Mouse (Mus musculus) liver, embryonic 14.5 days (tissue): ENCODE data around the gene Cst6. TPM values are rescaled to one million over a fixed set of nuclear protein-coding genes. Genes with fewer than 3 reads are reported as not detected.
A peak's percentile ranks its signal among the peaks of the same experiment; 100 is the strongest.

Experiments
- ATAC-seq: fragments of 200-750 bp; cut with Nextera tagmentation; 2 replicates; pipeline ENCODE4 v1.8.0; 2017; ENCODE audit warnings: moderate number of reproducible peaks, mild to moderate bottlenecking, moderate library complexity; ENCODE audit not compliant: insufficient read depth
- DNase-seq, 3 experiments: peaks; one replicate each; pipeline ENCODE4 v3.0.0-alpha.2; 2012 to 2013; ENCODE audit warnings: low read depth in 3 of 3, low spot score in 3 of 3
- H3K27ac ChIP-seq: fragments of 300-500 bp; sonication (generic); 2 replicates; pipeline ENCODE4 v1.5.1; 2014; ENCODE audit warnings: moderate library complexity, mild to moderate bottlenecking, control low read depth, inconsistent platforms
- H3K27me3 ChIP-seq: fragments of 300-500 bp; sonication (generic); 2 replicates; pipeline ENCODE4 v1.6.1; 2014; ENCODE audit warnings: mild to moderate bottlenecking, low read length, moderate library complexity; ENCODE audit not compliant: control insufficient read depth, insufficient read depth
- H3K36me3 ChIP-seq: fragments of 300-500 bp; sonication (generic); replicated peaks from 2 replicates; pipeline ENCODE4 v1.6.1; 2014; ENCODE audit warnings: low read depth; ENCODE audit not compliant: control insufficient read depth, insufficient read depth
- H3K4me1 ChIP-seq, 2 experiments: fragments of 200-500 bp in 1 of 2; fragments of 300-500 bp in 1 of 2; sonication (generic) in 1 of 2; replicated peaks; 2 replicates each; pipeline ENCODE4 v1.6.1; 2012 to 2014; ENCODE audit warnings: antibody characterized with exemption in 1 of 2, inconsistent platforms in 1 of 2, low read length in 1 of 2; ENCODE audit not compliant: control insufficient read depth in 2 of 2, insufficient read depth in 2 of 2
- H3K4me2 ChIP-seq: fragments of 300-500 bp; sonication (generic); 2 replicates; pipeline ENCODE4 v1.6.1; 2014; ENCODE audit warnings: low read depth, mild to moderate bottlenecking, control low read depth, moderate library complexity
- H3K4me3 ChIP-seq, 2 experiments: fragments of 200-500 bp in 1 of 2; fragments of 300-500 bp in 1 of 2; sonication (generic) in 1 of 2; 2 replicates each; pipeline ENCODE4 v1.5.1; 2012 to 2014; ENCODE audit warnings: low read depth in 2 of 2, low read length in 2 of 2, mild to moderate bottlenecking in 2 of 2, control low read depth in 1 of 2, inconsistent platforms in 1 of 2, moderate library complexity in 1 of 2; ENCODE audit not compliant: insufficient read depth in 1 of 2
- H3K9ac ChIP-seq: fragments of 300-500 bp; sonication (generic); replicated peaks from 2 replicates; pipeline ENCODE4 v1.6.1; 2014; ENCODE audit warnings: mild to moderate bottlenecking, control low read depth, moderate library complexity
- H3K9me3 ChIP-seq: fragments of 300-500 bp; sonication (generic); 2 replicates; pipeline ENCODE4 v1.6.1; 2016; ENCODE audit warnings: low read length, mixed read lengths; ENCODE audit not compliant: control insufficient read depth
- CTCF ChIP-seq: IDR thresholded peaks from 2 replicates; pipeline ENCODE4 v1.5.1; 2016; ENCODE audit warnings: antibody characterized with exemption, low read depth, control low read depth
- EP300 ChIP-seq: IDR thresholded peaks from 2 replicates; pipeline ENCODE4 v1.6.1; 2016; ENCODE audit warnings: antibody characterized with exemption, low read depth
- WGBS: fragments of 180-500 bp; shearing (Covaris S2); extraction: QIAGEN DNeasy Blood & Tissue Kit; methylation state at CpG from one replicate; pipeline ENCODE4 v1.1.7; 2014; ENCODE audit not compliant: insufficient replicate concordance; 5-methylcytosine and 5-hydroxymethylcytosine counted together
- polyA plus RNA-seq, 2 experiments: library from polyadenylated mRNA; depleted of rRNA in 1 of 2; stranded (reverse) in 1 of 2; unstranded in 1 of 2; fragments of >200 nt; fragmentation: Nextera tagmentation in 1 of 2; extraction: Ambion mirVana in 1 of 2; gene quantifications; 2 replicates each; pipeline versions ENCODE4 v1.2.1 to v1.2.3; 2012 to 2014

Cst6 gene
- polyA plus RNA-seq, 2 experiments, result 0.06 TPM; not detected in 1

DNA sequence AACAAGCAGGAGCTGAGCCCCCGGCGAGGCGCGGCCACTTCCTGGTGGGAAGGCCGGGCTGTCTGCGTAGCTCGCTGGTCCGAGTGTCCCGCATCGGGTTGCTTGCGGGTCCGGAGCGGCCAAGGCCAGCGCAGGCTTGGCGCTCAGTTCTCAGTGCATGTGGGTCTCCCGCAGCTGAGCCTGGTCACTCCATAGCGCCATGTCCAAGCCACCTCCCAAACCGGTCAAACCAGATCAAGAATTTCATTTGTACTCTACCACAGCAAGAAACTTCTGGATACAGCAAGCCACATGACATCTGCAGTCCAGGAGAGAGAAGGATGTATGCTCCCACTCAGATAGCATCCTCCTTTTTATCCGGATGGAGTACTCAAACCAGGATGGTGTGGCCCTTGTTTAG lies 21.4 kb downstream of the Cst6 start:
- Histone ChIP-seq H3K36me3 (no peaks in the 10 kb centered on the region), H3K4me2 (no peak overlapping the region), H3K4me3 (no peak overlapping the region), H3K27me3 (no peaks in the 10 kb centered on the region), H3K4me1 (no peaks in the 10 kb centered on the region), H3K27ac (no peak overlapping the region), H3K9me3 (no peaks in the 10 kb centered on the region), H3K9ac (no peak overlapping the region)
- no peak for DNase-seq
- TF ChIP-seq EP300, result no peak
- no peak for TF ChIP-seq CTCF
- 72% methylated on average over 19 of the region's 19 CpGs for WGBS
- no peak for ATAC-seq

DNA sequence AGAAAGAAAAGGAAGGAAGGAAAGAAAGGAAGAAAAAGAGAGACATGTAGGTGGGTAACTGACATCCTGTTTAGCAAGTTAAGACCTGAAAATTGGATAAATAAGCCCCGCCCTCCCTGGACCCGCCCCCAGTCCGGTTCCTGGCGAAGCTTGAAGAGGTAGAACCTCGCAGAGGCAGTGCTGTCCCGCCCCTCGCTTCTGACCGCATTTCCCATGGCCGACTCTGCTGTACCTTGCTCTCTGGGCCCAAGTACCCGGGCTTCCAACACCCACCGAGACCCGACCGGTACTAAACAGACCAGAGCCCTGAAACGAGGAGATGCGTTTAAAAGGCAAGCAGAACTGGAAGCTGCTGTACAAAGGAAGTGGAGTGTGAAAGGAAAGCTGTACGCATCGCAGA lies 25.6 kb downstream of the Cst6 start:
- no peaks in the 10 kb centered on the region for H3K36me3 ChIP-seq
- DNase-seq, result no peak

DNA sequence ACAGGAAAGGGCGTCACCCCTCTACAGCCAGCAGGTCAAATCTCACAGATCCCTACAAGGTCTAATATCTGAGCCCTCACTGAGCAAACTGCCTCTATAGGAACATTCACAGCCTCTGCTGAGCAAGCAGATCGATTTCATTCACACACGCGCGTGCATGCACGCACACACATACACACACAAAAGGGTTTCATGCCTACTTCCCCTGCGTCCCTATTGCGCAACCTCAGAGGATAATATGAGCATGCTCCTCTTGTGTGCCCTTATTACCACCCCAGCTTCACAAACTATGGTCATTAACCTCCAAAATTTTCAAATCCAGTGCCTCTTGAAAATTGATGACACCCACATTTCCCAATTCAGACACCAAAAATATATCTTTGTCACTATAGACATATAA lies 36.2 kb downstream of the Cst6 start:
- ATAC-seq, result no peak

More for the DNA sequence above, 25.6 kb downstream of the Cst6 start:
- WGBS, result 39% methylated on average over 17 of the region's 17 CpGs
- Histone ChIP-seq H3K27ac (no peak overlapping the region), H3K4me1 (no peaks in the 10 kb centered on the region), H3K27me3 (no peaks in the 10 kb centered on the region), H3K9ac (no peak overlapping the region), H3K4me2 (no peak overlapping the region), H3K4me3 (no peak overlapping the region), H3K9me3 (no peaks in the 10 kb centered on the region)
- no peak for ATAC-seq
- TF ChIP-seq CTCF (no peak), EP300 (no peak)

DNA sequence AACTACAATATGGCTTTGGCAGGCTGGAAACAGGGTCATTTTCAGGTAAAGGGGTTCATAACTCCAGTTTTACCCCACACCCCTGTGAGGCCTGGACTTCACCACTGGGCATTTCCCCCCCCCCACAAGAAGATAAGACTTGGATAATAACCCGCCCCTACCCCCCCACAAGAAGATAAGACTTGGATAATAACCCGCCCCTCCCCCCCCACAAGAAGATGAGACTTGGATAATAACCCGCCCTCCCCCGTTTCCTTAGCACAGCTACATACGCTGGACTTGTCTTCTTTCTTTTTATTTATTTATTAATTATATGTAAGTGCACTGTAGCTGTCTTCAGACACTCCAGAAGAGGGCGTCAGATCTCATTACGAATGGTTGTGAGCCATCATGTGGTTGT lies 40.3 kb downstream of the Cst6 start:
- Histone ChIP-seq H3K4me2 (no peak overlapping the region), H3K27me3 (peaks cover 16% of the 10 kb centered on the region), H3K36me3 (no peaks in the 10 kb centered on the region), H3K4me3 (no peak overlapping the region), H3K27ac (no peak overlapping the region), H3K9ac (no peak overlapping the region), H3K9me3 (no peaks in the 10 kb centered on the region), H3K4me1 (no peaks in the 10 kb centered on the region)
- DNase-seq (peak in 2 of 3 experiments; percentile 16 to 27), ATAC-seq (no peak)
- TF ChIP-seq EP300 (no peak), CTCF (no peak)
- 72% methylated on average over 7 of the region's 7 CpGs for WGBS

More for the DNA sequence above, 36.2 kb downstream of the Cst6 start:
- H3K4me2 ChIP-seq, result no peak overlapping the region
- no peaks in the 10 kb centered on the region for H3K9me3 ChIP-seq
- no peak overlapping the region for H3K9ac ChIP-seq
- H3K4me3 ChIP-seq, result no peak overlapping the region
- no peak overlapping the region for H3K27ac ChIP-seq
- WGBS, result 69% methylated on average over 8 of the region's 8 CpGs
- no peak for TF ChIP-seq EP300
- H3K27me3 ChIP-seq, result no peaks in the 10 kb centered on the region
- DNase-seq, result no peak
- no peaks in the 10 kb centered on the region for H3K4me1 ChIP-seq
- H3K36me3 ChIP-seq, result no peaks in the 10 kb centered on the region

DNA sequence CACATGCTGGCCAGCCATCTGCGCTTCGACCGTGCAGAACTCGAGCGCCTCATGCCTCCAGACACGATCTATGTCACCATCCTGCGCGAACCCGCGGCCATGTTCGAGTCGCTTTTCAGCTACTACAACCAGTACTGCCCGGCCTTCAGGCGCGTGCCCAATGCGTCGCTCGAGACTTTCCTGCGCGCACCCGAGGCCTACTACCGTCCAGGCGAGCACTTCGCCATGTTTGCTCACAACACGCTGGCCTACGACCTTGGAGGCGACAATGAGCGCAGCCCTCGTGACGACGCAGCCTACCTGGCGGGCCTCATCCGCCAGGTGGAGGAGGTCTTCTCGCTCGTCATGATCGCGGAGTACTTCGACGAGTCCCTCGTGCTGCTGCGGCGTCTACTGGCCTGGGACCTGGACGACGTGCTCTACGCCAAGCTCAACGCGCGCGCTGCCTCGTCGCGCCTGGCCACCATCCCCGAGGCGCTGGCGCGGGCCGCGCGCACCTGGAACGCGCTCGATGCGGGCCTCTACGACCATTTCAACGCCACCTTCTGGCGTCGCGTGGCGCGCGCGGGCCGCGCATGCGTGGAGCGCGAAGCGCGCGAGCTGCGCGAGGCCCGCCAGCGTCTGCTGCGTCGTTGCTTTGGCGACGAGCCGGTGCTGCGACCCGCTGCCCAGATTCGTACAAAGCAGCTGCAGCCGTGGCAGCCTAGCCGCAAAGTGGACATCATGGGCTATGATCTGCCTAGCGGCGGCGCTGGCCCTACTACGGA lies 42.2 kb downstream of the Cst6 start:
- WGBS, result 32% methylated on average over 98 of the region's 98 CpGs
- no peak overlapping the region for H3K27ac ChIP-seq
- no peak overlapping the region for H3K9ac ChIP-seq
- DNase-seq, result no peak
- no peaks in the 10 kb centered on the region for H3K4me1 ChIP-seq
- H3K9me3 ChIP-seq, result no peaks in the 10 kb centered on the region
- H3K36me3 ChIP-seq, result no peaks in the 10 kb centered on the region
- peak overlapping the region in 1 of 2 experiments; percentile 17; a peak in 1 of 4 replicates for H3K4me3 ChIP-seq
- H3K27me3 ChIP-seq, result peaks cover 16% of the 10 kb centered on the region
- ATAC-seq, result no peak
- H3K4me2 ChIP-seq, result peak overlapping the region; percentile 28
- no peak for TF ChIP-seq CTCF
- TF ChIP-seq EP300, result no peak
